Mouse (Mus musculus): ENCODE data around the gene Corin. TPM values are rescaled to one million over a fixed set of nuclear protein-coding genes. Genes with fewer than 3 reads are reported as not detected.

Corin gene
- total RNA-seq, 2 experiments from 2014 or later = 0.08 to 0.20 TPM

GRCm38 (mm10) chr5:72443946-72444345, 60.3 kb downstream of the Corin start:
- no peak for DNase-seq (ENCODE audit: low spot score in 2 of 2)

GRCm38 (mm10) chr5:72443007-72443406, 61.3 kb downstream of the Corin start:
- no peak for DNase-seq (ENCODE audit: low spot score in 2 of 2)

GRCm38 (mm10) chr5:72441181-72441580, 63.1 kb downstream of the Corin start:
- DNase-seq (ENCODE audit: low spot score in 2 of 2) = no peak

GRCm38 (mm10) chr5:72435085-72435484, 69.2 kb downstream of the Corin start:
- no peak for DNase-seq (ENCODE audit: low spot score in 2 of 2)

- DNase-seq (ENCODE audit: low spot score in 2 of 2) = no peak
Measured at GRCm38 (mm10) chr5:72431856-72432255, 72.4 kb downstream of the Corin start.

GRCm38 (mm10) chr5:72427556-72427955, 76.7 kb downstream of the Corin start:
- DNase-seq (ENCODE audit: low spot score in 2 of 2) = no peak

- DNase-seq (ENCODE audit: low spot score in 2 of 2) = peak in 1 of 2 experiments; percentile 31
Measured at GRCm38 (mm10) chr5:72425342-72426010, 78.8 kb downstream of the Corin start.

DNA sequence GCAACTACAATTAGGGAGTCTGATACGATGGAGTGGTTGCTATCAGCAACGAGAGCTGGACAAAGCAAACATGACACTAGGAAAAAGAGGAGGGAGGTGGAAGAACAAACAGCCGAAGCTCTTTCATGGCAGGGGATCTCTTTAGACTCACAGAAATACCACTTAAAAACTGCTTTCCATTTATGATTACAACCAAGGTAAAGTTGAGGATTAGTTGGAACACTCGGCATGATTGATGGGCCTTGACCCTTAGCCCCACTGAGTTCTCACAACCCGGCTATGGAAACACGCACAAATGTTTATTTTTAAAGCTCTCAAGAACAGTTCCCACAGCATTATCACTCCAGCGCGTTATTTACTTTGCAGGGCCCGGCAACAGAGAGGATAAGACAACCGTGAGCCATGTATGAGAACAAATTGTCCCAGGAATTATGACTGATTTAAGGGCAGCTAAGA, 92.4 kb downstream of the Corin start:
- DNase-seq (ENCODE audit: low spot score in 2 of 2) = no peak

GRCm38 (mm10) chr5:72410841-72411240, 93.4 kb downstream of the Corin start:
- DNase-seq (ENCODE audit: low spot score in 2 of 2) = no peak

- DNase-seq (ENCODE audit: low spot score in 2 of 2) = no peak
Measured at GRCm38 (mm10) chr5:72403376-72403775, 100.9 kb downstream of the Corin start.

- no peak for DNase-seq (ENCODE audit: low spot score in 2 of 2)
Measured at GRCm38 (mm10) chr5:72402913-72403312, 101.4 kb downstream of the Corin start.

GRCm38 (mm10) chr5:72401778-72402177, 102.5 kb downstream of the Corin start:
- DNase-seq (ENCODE audit: low spot score in 2 of 2) = no peak

DNA sequence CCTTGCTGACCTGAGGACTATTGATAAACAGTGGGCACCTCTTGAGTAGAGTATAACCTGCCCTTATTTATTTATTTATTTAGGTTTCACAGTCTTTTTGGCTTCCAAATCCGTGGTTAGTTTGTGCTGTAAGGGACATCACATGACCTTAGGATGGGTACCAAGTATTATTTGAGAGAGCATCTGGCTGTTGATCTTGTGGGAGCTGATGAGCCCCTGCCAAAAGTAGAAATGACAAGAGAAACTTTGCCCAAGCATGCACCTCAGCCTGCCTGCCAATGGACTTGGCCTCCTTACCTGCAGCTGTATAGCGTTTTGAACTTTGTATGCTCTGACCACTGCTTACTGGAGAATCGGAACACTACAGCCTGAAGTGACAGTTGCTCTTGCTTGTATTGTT, 103.0 kb downstream of the Corin start:
- no peak for DNase-seq (ENCODE audit: low spot score in 2 of 2)

DNA sequence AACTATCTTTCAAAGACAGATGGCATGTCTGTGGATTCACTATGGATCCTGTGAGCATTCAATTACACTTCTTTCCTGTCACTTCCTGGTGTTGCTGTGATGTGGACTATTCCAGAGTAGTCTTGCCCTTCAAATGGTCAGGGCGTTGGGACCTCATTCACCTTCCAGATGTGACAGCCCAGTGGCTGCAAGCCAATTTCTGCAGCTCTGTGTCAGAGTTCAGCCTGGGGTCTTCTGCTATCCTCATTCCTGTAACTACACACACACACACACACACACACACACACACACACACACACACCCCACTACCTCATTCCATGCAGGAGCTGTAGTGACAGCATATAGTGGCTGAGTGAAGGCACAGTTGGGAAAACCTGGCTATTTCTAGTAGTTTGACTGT, 122.1 kb downstream of the Corin start:
- no peak for DNase-seq (ENCODE audit: low spot score in 2 of 2)

DNA sequence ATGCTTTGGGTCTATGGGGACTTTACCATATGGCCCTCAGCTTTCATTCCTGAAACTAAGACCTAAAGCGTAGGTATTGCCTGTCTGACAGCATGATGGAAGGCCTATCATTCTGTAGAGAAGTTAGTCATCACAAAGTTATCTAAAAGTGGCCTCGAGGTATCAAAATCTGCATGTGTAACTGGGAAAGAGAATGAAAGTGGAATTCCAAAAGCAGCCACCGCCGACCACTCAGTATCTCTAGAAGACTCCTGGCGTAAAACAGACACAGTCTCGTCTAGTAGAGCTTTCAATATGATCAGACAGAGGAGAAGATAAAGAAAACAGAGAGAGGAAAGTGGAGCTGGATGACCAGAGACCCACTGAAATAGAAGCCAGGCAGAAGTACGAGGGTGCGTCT, 123.7 kb downstream of the Corin start:
- DNase-seq (ENCODE audit: low spot score in 2 of 2) = no peak

GRCm38 (mm10) chr5:72368004-72368403, 136.3 kb downstream of the Corin start:
- no peak for DNase-seq (ENCODE audit: low spot score in 2 of 2)

DNA sequence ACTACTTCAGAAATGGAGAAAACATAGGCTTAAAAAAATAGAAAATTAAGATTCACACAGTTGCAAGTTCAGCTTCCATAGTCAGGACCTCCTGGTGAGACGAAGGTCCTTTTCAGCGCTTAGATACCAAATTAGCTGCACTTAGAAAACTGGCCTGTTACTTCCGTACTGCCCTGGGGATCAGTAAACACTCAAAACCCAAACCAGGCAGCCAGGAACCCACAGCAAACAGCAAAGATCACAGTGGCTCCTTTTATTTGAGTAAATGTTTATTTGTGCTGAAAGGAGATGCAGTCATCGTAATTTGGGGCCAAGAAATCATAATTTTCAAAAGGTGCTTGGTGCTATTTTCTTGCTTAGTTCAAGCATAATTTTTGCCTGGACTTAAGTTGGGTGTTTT, 138.5 kb downstream of the Corin start:
- no peak for DNase-seq (ENCODE audit: low spot score in 2 of 2)

DNA sequence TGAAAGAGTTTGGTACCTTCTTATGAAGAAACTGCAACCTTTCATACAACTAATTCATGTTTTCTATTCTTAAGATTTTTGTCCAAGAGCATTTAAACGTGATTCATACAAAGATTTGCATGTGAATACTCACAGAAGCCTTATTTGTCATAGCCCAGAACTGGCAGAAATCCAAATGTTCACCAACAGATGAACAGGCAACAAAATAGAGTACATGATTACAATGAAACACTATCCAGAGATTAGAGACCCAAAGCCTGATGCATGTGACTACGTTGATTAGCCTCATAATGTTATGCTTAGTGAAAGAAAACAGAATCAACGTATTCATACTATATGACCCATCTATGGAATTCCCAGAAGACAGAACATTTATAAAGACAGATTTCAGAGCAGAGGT, 140.4 kb downstream of the Corin start:
- peak in 1 of 2 experiments; percentile 17 for DNase-seq (ENCODE audit: low spot score in 2 of 2)

DNA sequence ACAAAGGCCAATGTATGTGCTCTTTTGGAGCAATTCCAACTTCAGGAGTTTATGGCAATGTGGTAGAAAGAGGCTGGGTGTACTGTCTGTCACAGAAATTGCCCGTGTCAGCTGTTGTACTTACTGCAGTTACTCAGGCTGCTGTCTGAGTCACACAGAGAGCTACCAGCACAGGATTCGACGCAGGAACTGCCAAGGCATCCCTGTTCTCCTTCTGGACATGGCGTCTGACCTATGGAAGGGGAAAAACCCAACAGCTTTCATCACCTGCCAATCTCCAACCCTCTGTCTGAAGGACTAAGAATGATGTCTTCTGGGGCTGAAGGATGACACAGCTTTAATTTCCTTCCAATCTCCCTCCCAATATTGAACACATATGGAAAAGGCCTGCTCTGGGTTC, 150.5 kb downstream of the Corin start:
- no peak for DNase-seq (ENCODE audit: low spot score in 2 of 2)

- DNase-seq (ENCODE audit: low spot score in 2 of 2) = peak in 1 of 2 experiments; percentile 75
Measured at GRCm38 (mm10) chr5:72350081-72350758, 154.1 kb downstream of the Corin start.

DNA sequence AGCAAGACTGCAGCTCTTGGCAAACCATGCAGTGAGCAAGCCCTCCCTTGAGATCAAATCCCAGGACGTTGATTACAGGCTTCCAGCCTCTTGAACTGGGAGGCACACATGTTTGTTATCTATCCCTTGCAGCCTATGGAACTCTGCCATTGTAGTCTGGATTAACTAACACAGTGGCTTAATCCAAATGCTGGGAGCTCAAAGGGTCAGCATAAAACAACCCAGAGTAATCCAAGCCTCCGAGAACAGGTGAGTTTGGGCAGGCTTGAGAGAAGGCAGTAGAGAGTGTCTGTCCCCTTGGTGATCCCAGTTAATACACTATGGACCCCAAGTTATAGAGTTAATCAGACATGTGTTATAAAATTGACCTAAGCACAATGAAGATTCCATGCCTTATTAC, 155.7 kb downstream of the Corin start:
- DNase-seq (ENCODE audit: low spot score in 2 of 2) = no peak

DNA sequence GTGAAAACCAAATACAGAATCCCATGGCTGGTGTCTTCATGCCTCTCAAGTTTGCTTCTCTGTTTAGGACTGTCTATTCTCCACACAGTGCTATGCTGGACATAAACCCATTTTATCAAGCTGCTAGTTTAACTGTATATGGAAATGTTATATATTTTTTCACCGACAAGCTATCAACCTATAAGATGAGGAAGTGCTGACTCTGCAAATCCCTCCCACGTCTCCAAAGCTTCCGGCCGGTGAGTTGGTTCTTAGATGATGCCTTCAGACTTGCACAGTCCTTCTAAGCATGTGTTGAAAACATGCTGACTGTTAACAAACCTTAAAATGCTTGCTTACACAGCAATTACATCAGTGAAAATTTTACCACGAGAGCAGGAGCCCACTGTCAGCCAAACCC, 168.4 kb downstream of the Corin start:
- no peak for DNase-seq (ENCODE audit: low spot score in 2 of 2)

- DNase-seq (ENCODE audit: low spot score in 2 of 2) = peak in 1 of 2 experiments; percentile 20
Measured at GRCm38 (mm10) chr5:72332901-72333300, 171.4 kb downstream of the Corin start.
